Mouse (Mus musculus) embryonic fibroblast, embryonic 13.5 days (primary cell): ENCODE measurements around the gene Kctd12b.

Experiments
- CTCF ChIP-seq: IDR thresholded peaks from 2 replicates; pipeline ENCODE4 v1.5.1; 2011; ENCODE audit warnings: mild to moderate bottlenecking, control low read depth, low read length, moderate library complexity, borderline replicate concordance; ENCODE audit not compliant: insufficient read depth
- POLR2A ChIP-seq: IDR thresholded peaks from 2 replicates; pipeline ENCODE4 v1.6.1; 2011; ENCODE audit warnings: low read depth, mild to moderate bottlenecking, control low read depth, low read length, moderate library complexity

DNA sequence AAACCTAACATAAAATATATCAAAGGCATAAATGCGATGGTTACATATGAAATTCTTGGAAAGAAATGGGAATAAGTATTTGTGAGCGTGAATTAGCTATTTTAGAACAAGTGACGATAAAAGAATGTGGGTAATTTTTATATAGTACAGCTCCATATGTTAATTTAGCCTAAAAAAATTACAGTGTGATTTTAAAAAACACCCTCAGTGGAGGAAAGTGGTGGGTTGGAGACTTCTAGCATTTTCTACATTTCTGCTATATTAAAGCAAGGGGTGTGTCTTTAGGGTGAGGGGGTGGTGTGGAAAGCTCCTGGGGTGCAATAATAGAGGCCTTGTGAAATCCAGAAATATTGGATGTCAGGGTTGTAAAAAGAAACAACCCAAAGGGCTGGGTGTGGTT lies 46.3 kb upstream of the Kctd12b start:
- no peak for TF ChIP-seq CTCF
- no peak for TF ChIP-seq POLR2A
